Mouse (Mus musculus) myocyte (in vitro differentiated cells): ENCODE measurements around the gene Csrp2.

Source experiments
- POLR2A ChIP-seq: IDR thresholded peaks from one replicate; pipeline ENCODE4 v1.6.1; 2011; ENCODE audit warnings: low read depth, mild to moderate bottlenecking, control low read depth, moderate library complexity; ENCODE audit not compliant: insufficient read length
- POLR2AphosphoS2 ChIP-seq: IDR thresholded peaks from one replicate; pipeline ENCODE4 v1.6.1; 2011; ENCODE audit warnings: low read depth, control low read depth; ENCODE audit not compliant: insufficient read length
- TCF12 ChIP-seq: IDR thresholded peaks from one replicate; pipeline ENCODE4 v1.6.1; 2011; ENCODE audit warnings: mild to moderate bottlenecking, control low read depth; ENCODE audit not compliant: poor library complexity, insufficient read depth, severe bottlenecking

DNA sequence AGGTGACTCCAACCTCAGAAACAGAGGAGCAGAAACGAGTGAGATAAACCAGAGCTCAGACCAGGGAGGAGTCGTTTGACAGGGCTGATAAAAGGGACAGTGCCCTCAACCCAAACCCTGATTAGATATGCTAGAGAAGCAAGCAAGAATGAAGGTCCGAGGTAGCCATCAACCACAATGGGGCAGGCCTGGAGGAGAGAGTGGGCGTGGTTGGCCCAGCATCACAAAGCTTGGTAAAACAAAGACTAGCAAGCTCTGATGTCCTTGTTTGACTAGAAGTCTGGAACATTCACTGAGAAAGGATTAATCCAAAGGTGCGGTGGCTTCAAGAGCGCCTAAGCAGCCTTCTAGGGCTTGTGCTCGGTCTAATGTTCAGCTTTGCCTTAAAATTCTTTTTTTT lies 38.2 kb upstream of the Csrp2 start:
- TF ChIP-seq POLR2A (no peak), POLR2AphosphoS2 (no peak), TCF12 (no peak)
